Mouse (Mus musculus): ENCODE results near the gene Zfp369. TPM values are rescaled to one million over a fixed set of nuclear protein-coding genes. Genes with fewer than 3 reads are reported as not detected.
A peak's percentile ranks its signal among the peaks of the same experiment; 100 is the strongest.
"Not testable (repeated sequence)": the region's sequence is repeated elsewhere in the genome, so short reads cannot be mapped to it uniquely, and the experiment has no call there.

Gene Zfp369
- polyA plus RNA-seq, 1 experiment from 2014 or later: 11.4 TPM

- peaks cover 30% of the 10 kb centered on the region for H3K9me3 ChIP-seq (ENCODE audit: control insufficient read depth, low read length)
- 21% methylated on average over 36 of the region's 36 CpGs for WGBS
- H3K9ac ChIP-seq (ENCODE audit: low read depth, low read length): no peak overlapping the region
Measured at GRCm38 (mm10) chr13:65258175-65258954, 20.2 kb upstream of the Zfp369 start.

GRCm38 (mm10) chr13:65259239-65259638 lies 19.4 kb upstream of the Zfp369 start, which contains the start of gene Gm10775:
Gm10775 (plus strand) TSS chr13:65259539.
- Histone ChIP-seq H3K36me3 (ENCODE audit: control insufficient read depth, insufficient read depth, low read length) (peaks cover 19% of the 10 kb centered on the region; the same call in 1 of the 2 replicates), H3K9ac (ENCODE audit: low read depth, low read length) (no peak within 1 kb of the TSS), H3K27me3 (replicated peaks; ENCODE audit: control insufficient read depth, insufficient read depth, low read length) (peaks cover 3% of the 10 kb centered on the region), H3K9me3 (ENCODE audit: control insufficient read depth, low read length) (peaks cover 32% of the 10 kb centered on the region), H3K4me1 (replicated peaks; ENCODE audit: control insufficient read depth, insufficient read depth, low read length) (no peaks in the 10 kb centered on the region), H3K27ac (ENCODE audit: low read depth, low read length) (no peak within 1 kb of the TSS), H3K4me3 (ENCODE audit: low read depth, low read length) (peak within 1 kb of the TSS; percentile 15; the same call in 1 of the 2 replicates), H3K4me2 (peak within 1 kb of the TSS; percentile 49)
- DNase-seq (ENCODE audit: low spot score) (no peak), ATAC-seq (replicated peaks; ENCODE audit: low FRiP score) (no peak)
- 41% methylated on average over 29 of the region's 29 CpGs for WGBS

More at GRCm38 (mm10) chr13:65258175-65258954, 20.2 kb upstream of the Zfp369 start:
- peak overlapping the region; percentile 15; the same call in 1 of the 2 replicates for H3K4me3 ChIP-seq (ENCODE audit: low read depth, low read length)
- no peak for DNase-seq (ENCODE audit: low spot score)
- H3K4me1 ChIP-seq (replicated peaks; ENCODE audit: control insufficient read depth, insufficient read depth, low read length): no peaks in the 10 kb centered on the region
- ATAC-seq (replicated peaks; ENCODE audit: low FRiP score): peak; percentile 30
- peak overlapping the region; percentile 49 for H3K4me2 ChIP-seq
- H3K36me3 ChIP-seq (ENCODE audit: control insufficient read depth, insufficient read depth, low read length): peaks cover 19% of the 10 kb centered on the region; the same call in 1 of the 2 replicates
- no peak overlapping the region for H3K27ac ChIP-seq (ENCODE audit: low read depth, low read length)
- peaks cover 3% of the 10 kb centered on the region for H3K27me3 ChIP-seq (replicated peaks; ENCODE audit: control insufficient read depth, insufficient read depth, low read length)

DNA sequence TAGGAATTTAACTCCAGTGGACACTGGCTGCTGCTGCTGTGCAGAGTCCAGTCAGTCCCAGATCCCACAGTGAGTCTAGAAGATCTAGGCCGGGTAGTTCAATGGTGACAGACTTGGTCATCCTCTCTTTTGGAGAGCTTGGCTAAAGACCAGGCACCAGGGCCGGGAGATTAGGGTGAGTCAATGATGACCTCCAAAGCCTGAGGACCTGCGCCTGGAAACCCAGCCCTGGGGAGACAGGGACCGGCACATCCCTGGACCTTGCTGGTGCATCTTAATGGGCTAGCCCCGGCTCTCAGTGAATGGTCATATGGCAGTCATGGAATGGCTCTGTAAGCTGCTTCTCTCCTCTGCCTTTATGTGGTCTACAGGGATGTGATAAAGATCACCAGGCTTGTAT lies 16.5 kb upstream of the Zfp369 start:
- ATAC-seq (replicated peaks; ENCODE audit: low FRiP score) (no peak), DNase-seq (ENCODE audit: low spot score) (no peak)
- Histone ChIP-seq H3K36me3 (ENCODE audit: control insufficient read depth, insufficient read depth, low read length) (peaks cover 19% of the 10 kb centered on the region; the same call in 1 of the 2 replicates), H3K4me1 (replicated peaks; ENCODE audit: control insufficient read depth, insufficient read depth, low read length) (no peaks in the 10 kb centered on the region), H3K9me3 (ENCODE audit: control insufficient read depth, low read length) (peaks cover 29% of the 10 kb centered on the region), H3K27me3 (replicated peaks; ENCODE audit: control insufficient read depth, insufficient read depth, low read length) (peaks cover 3% of the 10 kb centered on the region), H3K4me3 (ENCODE audit: low read depth, low read length) (no peak overlapping the region), H3K4me2 (no peak overlapping the region), H3K9ac (ENCODE audit: low read depth, low read length) (no peak overlapping the region), H3K27ac (ENCODE audit: low read depth, low read length) (no peak overlapping the region)
- WGBS: 92% methylated on average over 5 of the region's 5 CpGs

DNA sequence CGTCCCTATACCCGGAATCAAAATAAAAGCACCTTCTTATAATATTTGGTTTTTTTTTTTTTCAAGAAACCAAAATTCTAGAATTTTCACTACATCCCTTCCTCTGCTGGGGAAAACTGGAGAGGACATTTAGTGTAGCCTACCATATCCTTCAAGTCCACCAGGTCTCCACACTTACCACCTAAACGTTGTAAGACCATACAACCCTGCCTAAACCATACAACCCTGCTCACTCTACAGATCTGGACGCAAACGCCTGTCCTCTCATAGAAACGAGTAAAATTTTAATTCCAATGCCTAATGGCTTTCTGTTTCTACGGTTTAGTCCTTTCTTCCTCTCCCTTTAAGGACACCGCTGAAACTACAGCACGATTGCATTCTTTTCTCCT lies 626 bp upstream of the Zfp369 start:
- Histone ChIP-seq H3K4me2 (peak overlapping the region; percentile 79), H3K9ac (ENCODE audit: low read depth, low read length) (peak overlapping the region; percentile 69), H3K36me3 (ENCODE audit: control insufficient read depth, insufficient read depth, low read length) (no peaks in the 10 kb centered on the region), H3K9me3 (ENCODE audit: control insufficient read depth, low read length) (no peaks in the 10 kb centered on the region; the same call in 1 of the 2 replicates), H3K4me1 (replicated peaks; ENCODE audit: control insufficient read depth, insufficient read depth, low read length) (peaks cover 3% of the 10 kb centered on the region; the same call in 1 of the 2 replicates), H3K4me3 (ENCODE audit: low read depth, low read length) (peak overlapping the region; percentile 76), H3K27ac (ENCODE audit: low read depth, low read length) (peak overlapping the region; percentile 34; the same call in 1 of the 2 replicates), H3K27me3 (replicated peaks; ENCODE audit: control insufficient read depth, insufficient read depth, low read length) (no peaks in the 10 kb centered on the region)
- 10% methylated on average over 9 of the region's 9 CpGs for WGBS
- peak; percentile 53 for ATAC-seq (replicated peaks; ENCODE audit: low FRiP score)
- DNase-seq (ENCODE audit: low spot score): no peak

GRCm38 (mm10) chr13:65286771-65287170 lies 8.2 kb downstream of the Zfp369 start:
- Histone ChIP-seq H3K4me3 (ENCODE audit: low read depth, low read length) (no peak overlapping the region), H3K27me3 (replicated peaks; ENCODE audit: control insufficient read depth, insufficient read depth, low read length) (no peaks in the 10 kb centered on the region), H3K27ac (ENCODE audit: low read depth, low read length) (no peak overlapping the region), H3K9ac (ENCODE audit: low read depth, low read length) (no peak overlapping the region), H3K4me1 (replicated peaks; ENCODE audit: control insufficient read depth, insufficient read depth, low read length) (no peaks in the 10 kb centered on the region), H3K9me3 (ENCODE audit: control insufficient read depth, low read length) (peaks cover 20% of the 10 kb centered on the region; the same call in 1 of the 2 replicates), H3K36me3 (ENCODE audit: control insufficient read depth, insufficient read depth, low read length) (peaks cover 51% of the 10 kb centered on the region), H3K4me2 (no peak overlapping the region)
- ATAC-seq (replicated peaks; ENCODE audit: low FRiP score) (no peak), DNase-seq (ENCODE audit: low spot score) (no peak)
- WGBS: 82% methylated on average over 2 of the region's 2 CpGs

DNA sequence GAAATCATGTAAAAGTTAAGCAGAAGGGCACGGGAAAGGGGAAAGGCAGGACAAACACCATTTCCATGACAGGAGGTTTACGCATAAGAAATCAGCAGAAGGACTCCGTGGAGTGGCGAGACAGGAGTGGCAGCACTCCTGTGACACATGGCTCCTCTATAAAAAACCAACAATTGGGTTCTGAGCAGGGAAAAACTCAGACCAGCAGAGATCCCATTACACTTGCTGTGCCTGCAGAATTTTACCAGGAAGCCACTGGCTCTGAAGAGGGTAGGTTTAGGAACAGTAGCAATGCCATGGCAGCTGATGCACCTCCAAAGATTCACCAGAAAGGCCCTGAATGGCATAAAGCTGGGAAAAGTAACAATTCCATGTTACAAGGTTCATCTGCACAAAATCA lies 17.7 kb downstream of the Zfp369 start:
- no peaks in the 10 kb centered on the region for H3K4me1 ChIP-seq (replicated peaks; ENCODE audit: control insufficient read depth, insufficient read depth, low read length)
- no peak overlapping the region for H3K4me2 ChIP-seq
- WGBS: 92% methylated on average over 4 of the region's 4 CpGs
- peaks cover 59% of the 10 kb centered on the region for H3K36me3 ChIP-seq (ENCODE audit: control insufficient read depth, insufficient read depth, low read length)
- H3K4me3 ChIP-seq (ENCODE audit: low read depth, low read length): no peak overlapping the region
- no peak overlapping the region for H3K27ac ChIP-seq (ENCODE audit: low read depth, low read length)
- ATAC-seq (replicated peaks; ENCODE audit: low FRiP score) (no peak), DNase-seq (ENCODE audit: low spot score) (no peak)
- no peaks in the 10 kb centered on the region for H3K27me3 ChIP-seq (replicated peaks; ENCODE audit: control insufficient read depth, insufficient read depth, low read length)
- no peak overlapping the region for H3K9ac ChIP-seq (ENCODE audit: low read depth, low read length)
- peaks cover 24% of the 10 kb centered on the region for H3K9me3 ChIP-seq (ENCODE audit: control insufficient read depth, low read length)

- H3K27me3 ChIP-seq (replicated peaks; ENCODE audit: control insufficient read depth, insufficient read depth, low read length); H3K4me1 ChIP-seq (replicated peaks; ENCODE audit: control insufficient read depth, insufficient read depth, low read length); DNase-seq (ENCODE audit: low spot score); H3K9ac ChIP-seq (ENCODE audit: low read depth, low read length); ATAC-seq (replicated peaks; ENCODE audit: low FRiP score); H3K27ac ChIP-seq (ENCODE audit: low read depth, low read length); H3K36me3 ChIP-seq (ENCODE audit: control insufficient read depth, insufficient read depth, low read length); H3K9me3 ChIP-seq (ENCODE audit: control insufficient read depth, low read length): not testable (repeated sequence)
- Histone ChIP-seq H3K4me2 (peak overlapping the region; percentile 63), H3K4me3 (ENCODE audit: low read depth, low read length) (peak overlapping the region; percentile 28; the same call in 1 of the 2 replicates)
- 34% methylated on average over 12 of the region's 12 CpGs for WGBS
Measured at GRCm38 (mm10) chr13:65310849-65311248, 32.2 kb downstream of the Zfp369 start.

DNA sequence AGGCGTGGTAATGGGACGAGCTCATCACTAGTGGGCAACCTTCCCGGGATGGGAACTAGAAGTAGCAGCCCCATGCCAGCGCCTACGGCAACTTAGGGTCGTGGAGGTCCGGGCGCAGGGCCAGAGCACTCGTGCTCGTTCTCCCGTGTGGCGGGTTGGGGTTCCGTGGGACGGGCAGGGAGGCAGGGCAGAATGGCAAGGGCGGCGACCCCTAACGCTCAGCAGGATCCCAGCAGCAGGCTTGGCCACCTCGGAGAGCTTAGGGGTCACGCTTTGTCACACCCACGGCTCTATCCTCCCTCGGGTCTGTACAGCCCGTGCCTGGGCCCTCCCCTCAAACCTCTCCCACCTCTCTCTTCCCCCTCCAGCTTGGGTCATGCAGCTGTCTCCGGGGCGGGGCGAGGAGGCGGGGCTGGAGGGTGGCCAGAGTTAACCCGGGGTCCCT lies 32.7 kb downstream of the Zfp369 start:
- Histone ChIP-seq H3K9me3 (ENCODE audit: control insufficient read depth, low read length) (peaks cover 2% of the 10 kb centered on the region), H3K27ac (ENCODE audit: low read depth, low read length) (no peak overlapping the region), H3K4me2 (peak overlapping the region; percentile 63), H3K36me3 (ENCODE audit: control insufficient read depth, insufficient read depth, low read length) (no peaks in the 10 kb centered on the region), H3K4me3 (ENCODE audit: low read depth, low read length) (peak overlapping the region; percentile 28; the same call in 1 of the 2 replicates), H3K27me3 (replicated peaks; ENCODE audit: control insufficient read depth, insufficient read depth, low read length) (no peaks in the 10 kb centered on the region), H3K4me1 (replicated peaks; ENCODE audit: control insufficient read depth, insufficient read depth, low read length) (no peaks in the 10 kb centered on the region), H3K9ac (ENCODE audit: low read depth, low read length) (no peak overlapping the region)
- WGBS: 25% methylated on average over 27 of the region's 27 CpGs
- no peak for DNase-seq (ENCODE audit: low spot score)
- peak; percentile 43 for ATAC-seq (replicated peaks; ENCODE audit: low FRiP score)
